Mouse (Mus musculus) c-Kit-positive CD71-positive TER-119-negative erythroid progenitor cells, embryonic 14.5 days (primary cell): ENCODE measurements around the gene Zbtb45.

Experiments used
- DNase-seq: peaks from one replicate; pipeline ENCODE4 v3.0.0-alpha.2; 2013; ENCODE audit warnings: low read depth

Gene Zbtb45

DNA sequence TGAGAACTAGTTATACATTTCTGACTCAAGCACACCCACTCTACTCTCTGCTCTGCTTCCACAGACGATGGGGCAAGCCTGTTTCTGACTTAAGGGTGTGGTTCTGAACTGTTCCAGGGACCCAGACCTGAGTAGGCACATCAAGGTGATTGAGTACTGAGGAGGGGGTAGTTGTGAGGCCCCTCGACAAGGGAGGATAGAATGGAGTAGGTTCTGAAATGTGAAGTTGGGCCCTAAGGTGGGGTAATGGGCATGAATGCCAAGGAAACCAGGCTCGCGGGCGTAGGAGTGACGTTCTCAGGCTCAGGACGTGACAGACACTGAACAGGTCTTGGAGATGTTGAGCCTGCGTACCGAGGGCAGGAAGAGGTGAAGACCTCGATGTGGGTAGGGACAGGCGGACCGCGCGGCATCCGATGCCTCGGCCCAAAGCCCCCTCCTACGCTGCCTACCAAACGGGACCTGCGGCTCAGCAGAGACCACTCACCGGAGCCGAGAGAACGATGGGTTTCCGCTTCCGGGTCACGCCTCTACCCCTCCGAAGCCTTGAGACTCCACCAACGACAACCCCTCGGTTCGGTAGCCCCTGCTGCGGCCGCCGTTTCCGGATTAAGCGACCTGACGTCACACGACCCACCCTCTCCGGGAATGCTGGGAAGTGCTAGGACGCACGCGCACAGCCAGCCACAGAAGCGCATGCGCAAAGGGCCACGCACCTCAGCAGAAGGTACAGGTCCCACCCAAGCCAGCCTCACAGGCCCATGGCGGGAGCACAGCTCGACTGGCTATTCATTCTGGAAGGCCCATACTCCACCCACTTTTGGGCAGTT lies 24.5 kb upstream of the Zbtb45 start, which contains the start of gene Chmp2a:
Chmp2a (minus strand) TSS at position 660 of the 830 bp plus-strand sequence.
- peak; percentile 94 for DNase-seq

DNA sequence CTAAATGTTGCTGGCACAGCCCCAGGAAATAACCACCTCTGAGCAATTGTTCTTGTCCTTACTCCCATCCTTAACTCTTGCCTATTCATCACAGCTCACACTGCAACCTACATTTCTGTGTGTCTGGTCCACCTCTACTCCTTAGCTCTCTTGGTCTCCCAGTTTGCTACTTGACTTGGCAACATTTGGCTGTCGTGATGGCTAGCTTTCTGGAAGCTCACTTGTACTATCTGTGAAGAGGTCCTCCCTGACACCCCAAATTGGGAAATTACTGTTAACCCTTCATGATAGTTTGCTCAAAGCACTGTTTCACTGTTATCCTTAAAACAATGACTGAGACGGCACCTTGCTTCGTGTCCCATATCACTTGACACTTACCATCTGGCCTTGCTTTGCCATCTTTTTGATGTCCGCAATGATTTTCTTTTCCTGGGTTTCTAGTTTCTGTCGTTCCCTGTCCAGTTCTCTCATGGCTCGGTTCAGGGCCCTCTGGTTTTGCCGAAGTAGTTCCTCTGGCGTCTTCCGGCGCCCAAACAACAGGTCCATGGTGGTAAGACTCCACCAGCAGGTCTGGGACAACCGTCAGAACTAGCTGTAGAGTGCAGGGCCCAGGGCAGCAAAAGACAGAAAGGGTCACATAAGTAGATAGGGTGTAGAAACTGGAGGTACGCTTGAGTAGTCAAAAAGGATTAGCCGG lies 23.8 kb upstream of the Zbtb45 start:
- no peak for DNase-seq

GRCm38 (mm10) chr7:13032541-13032940 lies 22.7 kb upstream of the Zbtb45 start:
- DNase-seq = no peak

- no peak for DNase-seq
Measured at GRCm38 (mm10) chr7:13031983-13032382, 22.1 kb upstream of the Zbtb45 start.

GRCm38 (mm10) chr7:13031069-13031468 lies 21.2 kb upstream of the Zbtb45 start:
- no peak for DNase-seq

GRCm38 (mm10) chr7:13028986-13029385 lies 19.2 kb upstream of the Zbtb45 start:
- no peak for DNase-seq

DNA sequence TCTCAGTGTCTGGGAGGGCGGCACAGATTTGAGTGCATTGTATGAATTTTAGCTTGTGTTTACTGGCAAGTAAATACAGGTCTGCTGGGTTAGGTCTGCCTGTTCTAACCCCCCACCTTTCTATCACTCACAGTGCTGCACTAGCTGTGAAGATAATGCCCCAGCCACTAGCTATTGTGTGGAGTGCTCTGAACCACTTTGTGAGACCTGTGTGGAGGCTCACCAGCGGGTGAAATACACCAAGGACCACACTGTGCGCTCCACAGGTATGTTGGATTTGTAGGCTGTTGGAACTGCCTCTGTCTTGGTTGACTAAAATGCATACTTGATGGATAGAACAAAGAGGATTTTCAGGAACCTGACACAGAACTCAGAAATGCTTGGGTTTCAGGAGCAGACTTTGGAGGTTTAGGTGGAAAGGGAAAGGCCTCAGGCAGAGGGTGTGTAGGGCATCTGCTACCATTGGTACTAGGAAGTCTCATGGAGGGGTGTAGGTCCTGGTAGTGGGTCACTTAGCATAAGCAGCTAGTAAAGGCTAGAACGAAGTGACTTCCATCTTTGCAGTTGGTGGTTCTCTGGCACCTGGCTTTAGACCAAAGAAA lies 15.8 kb upstream of the Zbtb45 start:
- DNase-seq = no peak

DNA sequence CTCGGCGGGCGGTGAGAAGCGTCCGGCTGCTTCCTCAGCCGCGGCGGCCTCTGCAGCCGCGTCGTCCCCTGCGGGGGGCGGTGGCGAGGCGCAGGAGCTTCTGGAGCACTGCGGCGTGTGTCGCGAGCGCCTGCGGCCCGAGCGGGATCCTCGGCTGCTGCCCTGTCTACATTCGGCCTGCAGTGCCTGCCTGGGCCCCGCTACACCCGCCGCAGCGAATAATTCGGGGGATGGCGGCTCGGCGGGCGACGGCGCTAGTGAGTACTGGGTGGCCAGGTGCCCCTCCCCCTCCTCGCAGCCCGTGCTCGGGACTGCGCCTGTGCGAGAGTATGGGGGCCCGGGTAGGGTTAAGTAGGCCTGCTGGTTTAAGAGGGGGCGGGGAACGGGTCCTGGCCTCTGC lies 15.0 kb upstream of the Zbtb45 start:
- no peak for DNase-seq

- DNase-seq = peak; percentile 85
Measured at GRCm38 (mm10) chr7:13023928-13024731, 14.3 kb upstream of the Zbtb45 start.

- no peak for DNase-seq
Measured at GRCm38 (mm10) chr7:13022773-13023535, 13.1 kb upstream of the Zbtb45 start.

- no peak for DNase-seq
Measured at GRCm38 (mm10) chr7:13015217-13015616, 5.4 kb upstream of the Zbtb45 start.

DNA sequence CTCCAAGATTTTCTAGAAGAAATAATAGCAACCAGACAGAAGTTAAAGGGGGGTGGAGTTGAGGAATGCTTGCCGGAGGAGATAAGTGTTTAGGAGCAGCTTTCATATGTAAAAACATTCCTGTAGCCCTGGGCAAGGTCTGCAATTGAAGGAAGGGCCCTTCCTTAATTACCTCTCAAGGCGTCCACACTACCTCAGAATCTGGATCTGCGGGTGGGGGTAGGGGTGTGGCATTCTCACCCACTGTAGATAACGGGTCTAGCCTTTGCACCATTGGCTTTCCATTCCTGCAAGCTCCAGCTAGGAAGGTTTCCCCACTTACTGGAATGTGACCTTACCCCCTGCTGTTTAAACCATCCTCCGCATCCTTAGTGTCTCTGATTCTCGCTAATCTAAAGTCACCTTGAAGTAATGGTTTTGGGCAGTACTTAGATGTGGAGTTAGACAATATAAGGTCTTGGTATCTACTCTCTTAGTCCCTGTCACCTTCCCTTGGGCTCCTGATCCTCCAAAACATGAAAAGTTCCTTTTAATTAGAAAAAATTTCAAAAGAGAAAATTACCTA lies 4.5 kb upstream of the Zbtb45 start:
- no peak for DNase-seq

- no peak for DNase-seq
Measured at GRCm38 (mm10) chr7:13013671-13014070, 3.8 kb upstream of the Zbtb45 start.

DNA sequence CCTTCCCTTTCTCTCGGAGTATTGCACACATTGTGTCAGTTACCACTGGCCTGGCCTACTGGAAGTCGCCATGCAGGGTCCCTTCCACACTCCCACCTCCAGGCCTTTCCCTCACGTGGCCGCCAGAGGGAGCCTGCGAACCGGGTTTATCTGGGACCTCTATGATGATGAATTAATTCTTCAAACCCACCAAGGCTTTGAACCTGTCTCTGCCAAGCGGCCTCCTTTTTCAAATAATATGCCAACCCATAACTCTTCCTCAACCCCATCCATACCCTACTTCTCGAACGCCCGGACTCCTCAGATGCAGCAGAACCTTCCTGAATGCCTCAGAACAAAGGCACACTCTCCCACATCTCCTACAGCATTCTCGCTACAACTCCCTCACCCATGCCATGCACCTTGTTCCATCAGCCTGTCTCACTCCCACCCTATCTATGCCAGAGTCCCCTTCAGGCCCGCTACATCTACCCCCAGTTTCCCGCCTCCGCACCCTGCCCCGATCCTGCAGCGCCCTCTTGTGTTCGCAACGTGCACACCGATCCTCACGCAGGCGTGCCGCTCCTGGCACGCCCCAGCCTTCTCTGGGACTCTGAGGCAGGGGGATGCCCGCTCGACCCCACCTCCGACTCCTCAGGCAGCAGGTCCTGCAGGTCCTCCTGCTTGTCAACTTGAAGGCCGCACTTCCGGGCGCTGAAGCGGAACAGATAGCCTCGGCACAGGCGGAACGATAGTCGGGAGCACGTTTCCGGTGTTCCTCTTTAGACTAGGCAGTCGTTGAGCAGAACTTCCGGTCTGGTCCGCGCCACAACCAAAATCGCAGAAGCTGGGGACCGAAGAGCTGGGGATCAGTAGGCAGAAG lies 460 bp downstream of the Zbtb45 start:
- DNase-seq = peak; percentile 90

- DNase-seq = no peak
Measured at GRCm38 (mm10) chr7:13007341-13008092, 2.3 kb downstream of the Zbtb45 start.

- no peak for DNase-seq
Measured at GRCm38 (mm10) chr7:13006531-13006930, 3.3 kb downstream of the Zbtb45 start.

- no peak for DNase-seq
Measured at GRCm38 (mm10) chr7:13006011-13006410, 3.8 kb downstream of the Zbtb45 start.

DNA sequence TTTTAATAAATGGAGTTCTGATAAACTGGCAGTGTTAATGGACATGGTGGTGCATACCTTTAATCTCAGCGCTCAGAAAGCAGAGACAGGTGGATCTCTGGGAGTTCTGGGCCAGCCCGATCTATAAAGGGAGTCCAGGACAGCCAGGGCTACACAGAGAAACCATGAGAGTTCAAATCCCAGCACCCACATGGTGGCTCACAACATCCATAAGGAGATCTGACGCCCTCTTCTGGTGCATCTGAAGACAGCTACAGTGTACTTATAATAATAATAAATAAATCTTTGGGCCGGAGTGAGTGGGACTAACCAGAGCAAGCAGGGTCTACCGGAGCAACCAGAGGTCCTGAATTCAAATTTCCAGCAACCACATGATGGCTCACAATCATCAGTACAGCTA lies 6.5 kb downstream of the Zbtb45 start:
- DNase-seq = no peak

DNA sequence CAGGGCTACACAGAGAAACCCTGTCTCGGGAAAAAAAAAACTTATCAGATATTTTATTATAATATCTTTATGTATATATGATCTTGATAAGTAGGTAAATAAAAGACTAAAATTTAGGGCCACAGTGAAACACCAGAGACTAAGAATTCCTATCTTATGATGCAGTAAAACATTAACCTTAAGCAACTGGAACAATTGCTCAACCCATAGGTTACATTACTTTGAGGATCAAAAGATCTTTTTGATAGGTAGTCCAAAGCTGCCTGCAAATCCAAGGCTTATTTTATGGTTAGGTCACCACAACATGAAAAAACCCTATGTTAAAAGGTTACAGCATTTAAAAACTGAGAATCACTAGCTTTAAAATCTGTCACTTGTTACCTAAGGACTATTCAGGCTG lies 8.2 kb downstream of the Zbtb45 start:
- no peak for DNase-seq
